Mouse (Mus musculus): Measurements from ENCODE around the gene Epn1. TPM values are rescaled to one million over a fixed set of nuclear protein-coding genes. Genes with fewer than 3 reads are reported as not detected.

Epn1 gene
- polyA plus RNA-seq, 1 experiment from 2014 or later = 59.3 TPM

GRCm38 (mm10) chr7:5081241-5081640, 1.2 kb downstream of the Epn1 start:
- Histone ChIP-seq H3K9ac (ENCODE audit: low read depth, low read length) (peak overlapping the region; percentile 98), H3K27ac (replicated peaks; ENCODE audit: low read depth, low read length) (no peak overlapping the region), H3K9me3 (ENCODE audit: control insufficient read depth, low read length) (no peaks in the 10 kb centered on the region), H3K27me3 (replicated peaks; ENCODE audit: control insufficient read depth, insufficient read depth, low read length) (no peaks in the 10 kb centered on the region), H3K4me2 (ENCODE audit: low read depth, low read length) (peak overlapping the region; percentile 69), H3K36me3 (ENCODE audit: control insufficient read depth, insufficient read depth, low read length) (peaks cover 65% of the 10 kb centered on the region), H3K4me1 (ENCODE audit: control insufficient read depth, insufficient read depth, low read length) (peaks cover 10% of the 10 kb centered on the region; the same call in 1 of the 2 replicates), H3K4me3 (ENCODE audit: low read depth, low read length) (peak overlapping the region; percentile 100)
- DNase-seq (ENCODE audit: low spot score) (no peak), ATAC-seq (ENCODE audit: low read depth) (no peak)
- 72% methylated on average over 6 of the region's 6 CpGs for WGBS

DNA sequence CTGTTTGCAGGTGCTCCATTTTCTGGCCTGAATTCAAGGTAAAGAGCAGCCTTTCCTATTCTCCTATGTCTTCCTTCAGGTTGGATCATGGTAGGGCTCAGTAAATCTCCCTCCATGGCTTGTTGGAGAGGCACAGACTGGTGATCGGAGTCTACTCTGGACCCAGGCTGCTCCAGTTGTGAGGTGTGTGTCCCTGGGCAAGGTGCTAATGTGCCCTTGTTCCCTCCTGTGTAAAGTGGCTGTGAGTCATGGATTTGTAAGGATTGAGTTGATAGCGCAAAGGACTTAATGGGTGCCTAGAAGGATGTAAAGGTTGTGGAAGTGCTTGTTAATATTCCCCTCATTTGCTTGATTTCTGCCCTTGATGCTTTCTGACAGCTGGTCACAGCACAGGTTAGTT, 1.9 kb downstream of the Epn1 start:
- no peak overlapping the region; the same call in 1 of the 2 replicates for H3K9ac ChIP-seq (ENCODE audit: low read depth, low read length)
- 94% methylated on average over 2 of the region's 2 CpGs for WGBS
- no peaks in the 10 kb centered on the region for H3K9me3 ChIP-seq (ENCODE audit: control insufficient read depth, low read length)
- no peak overlapping the region for H3K27ac ChIP-seq (replicated peaks; ENCODE audit: low read depth, low read length)
- no peaks in the 10 kb centered on the region for H3K27me3 ChIP-seq (replicated peaks; ENCODE audit: control insufficient read depth, insufficient read depth, low read length)
- H3K4me3 ChIP-seq (ENCODE audit: low read depth, low read length) = peak overlapping the region; percentile 0; the same call in 1 of the 2 replicates
- H3K36me3 ChIP-seq (ENCODE audit: control insufficient read depth, insufficient read depth, low read length) = peaks cover 64% of the 10 kb centered on the region
- DNase-seq (ENCODE audit: low spot score) (no peak), ATAC-seq (ENCODE audit: low read depth) (no peak)
- H3K4me1 ChIP-seq (ENCODE audit: control insufficient read depth, insufficient read depth, low read length) = peaks cover 10% of the 10 kb centered on the region; the same call in 1 of the 2 replicates
- 0 out of 2 replicates have a peak overlapping the region, but pooled peaks have one; percentile 12 for H3K4me2 ChIP-seq (ENCODE audit: low read depth, low read length)

GRCm38 (mm10) chr7:5083325-5084105, 3.5 kb downstream of the Epn1 start:
- WGBS = 89% methylated on average over 18 of the region's 18 CpGs
- no peaks in the 10 kb centered on the region for H3K9me3 ChIP-seq (ENCODE audit: control insufficient read depth, low read length)
- DNase-seq (ENCODE audit: low spot score) (no peak), ATAC-seq (ENCODE audit: low read depth) (no peak)
- H3K4me2 ChIP-seq (ENCODE audit: low read depth, low read length) = no peak overlapping the region
- no peaks in the 10 kb centered on the region for H3K27me3 ChIP-seq (replicated peaks; ENCODE audit: control insufficient read depth, insufficient read depth, low read length)
- H3K9ac ChIP-seq (ENCODE audit: low read depth, low read length) = no peak overlapping the region
- peaks cover 10% of the 10 kb centered on the region; the same call in 1 of the 2 replicates for H3K4me1 ChIP-seq (ENCODE audit: control insufficient read depth, insufficient read depth, low read length)
- H3K36me3 ChIP-seq (ENCODE audit: control insufficient read depth, insufficient read depth, low read length) = peaks cover 54% of the 10 kb centered on the region
- no peak overlapping the region for H3K27ac ChIP-seq (replicated peaks; ENCODE audit: low read depth, low read length)
- no peak overlapping the region for H3K4me3 ChIP-seq (ENCODE audit: low read depth, low read length)

GRCm38 (mm10) chr7:5085512-5085911, 5.5 kb downstream of the Epn1 start:
- Histone ChIP-seq H3K4me2 (ENCODE audit: low read depth, low read length) (no peak overlapping the region), H3K4me3 (ENCODE audit: low read depth, low read length) (no peak overlapping the region), H3K4me1 (ENCODE audit: control insufficient read depth, insufficient read depth, low read length) (peaks cover 10% of the 10 kb centered on the region; the same call in 1 of the 2 replicates), H3K27me3 (replicated peaks; ENCODE audit: control insufficient read depth, insufficient read depth, low read length) (no peaks in the 10 kb centered on the region), H3K9me3 (ENCODE audit: control insufficient read depth, low read length) (no peaks in the 10 kb centered on the region), H3K36me3 (ENCODE audit: control insufficient read depth, insufficient read depth, low read length) (peaks cover 56% of the 10 kb centered on the region), H3K27ac (replicated peaks; ENCODE audit: low read depth, low read length) (no peak overlapping the region), H3K9ac (ENCODE audit: low read depth, low read length) (no peak overlapping the region)
- no peak for ATAC-seq (ENCODE audit: low read depth)
- DNase-seq (ENCODE audit: low spot score) = no peak
- WGBS = 92% methylated on average over 1 of the region's 1 CpGs

GRCm38 (mm10) chr7:5086921-5087440, 6.9 kb downstream of the Epn1 start:
- WGBS = 87% methylated on average over 5 of the region's 5 CpGs
- ATAC-seq (ENCODE audit: low read depth) (no peak), DNase-seq (ENCODE audit: low spot score) (no peak)
- Histone ChIP-seq H3K4me3 (ENCODE audit: low read depth, low read length) (no peak overlapping the region), H3K27me3 (replicated peaks; ENCODE audit: control insufficient read depth, insufficient read depth, low read length) (no peaks in the 10 kb centered on the region), H3K9me3 (ENCODE audit: control insufficient read depth, low read length) (no peaks in the 10 kb centered on the region), H3K4me2 (ENCODE audit: low read depth, low read length) (no peak overlapping the region), H3K27ac (replicated peaks; ENCODE audit: low read depth, low read length) (no peak overlapping the region), H3K36me3 (ENCODE audit: control insufficient read depth, insufficient read depth, low read length) (peaks cover 68% of the 10 kb centered on the region), H3K4me1 (ENCODE audit: control insufficient read depth, insufficient read depth, low read length) (peaks cover under 1% of the 10 kb centered on the region; the same call in 1 of the 2 replicates), H3K9ac (ENCODE audit: low read depth, low read length) (no peak overlapping the region)

DNA sequence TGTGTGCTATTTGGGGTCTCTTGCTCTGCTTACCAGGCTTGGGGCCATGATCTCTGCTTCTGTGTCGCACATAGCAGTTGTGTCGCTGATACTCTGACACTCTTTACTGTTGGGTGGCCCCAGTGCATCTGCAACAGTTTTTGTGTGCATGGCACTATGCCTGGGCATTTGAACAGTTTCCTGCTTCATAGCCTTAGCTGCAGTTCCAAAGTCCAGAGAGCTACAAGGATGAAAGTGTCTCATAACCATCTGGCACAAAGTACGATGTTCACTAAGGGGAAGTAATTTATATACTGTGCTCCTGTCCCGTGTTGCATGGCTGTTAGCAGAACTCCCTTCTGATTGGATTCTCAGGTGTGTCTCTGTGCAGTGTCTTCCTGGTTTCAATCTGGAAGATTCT, 7.9 kb downstream of the Epn1 start:
- Histone ChIP-seq H3K4me1 (ENCODE audit: control insufficient read depth, insufficient read depth, low read length) (no peaks in the 10 kb centered on the region), H3K27ac (replicated peaks; ENCODE audit: low read depth, low read length) (no peak overlapping the region), H3K4me3 (ENCODE audit: low read depth, low read length) (no peak overlapping the region), H3K9me3 (ENCODE audit: control insufficient read depth, low read length) (no peaks in the 10 kb centered on the region), H3K27me3 (replicated peaks; ENCODE audit: control insufficient read depth, insufficient read depth, low read length) (no peaks in the 10 kb centered on the region), H3K36me3 (ENCODE audit: control insufficient read depth, insufficient read depth, low read length) (peaks cover 74% of the 10 kb centered on the region), H3K9ac (ENCODE audit: low read depth, low read length) (no peak overlapping the region), H3K4me2 (ENCODE audit: low read depth, low read length) (no peak overlapping the region)
- ATAC-seq (ENCODE audit: low read depth) (no peak), DNase-seq (ENCODE audit: low spot score) (no peak)
- WGBS = 72% methylated on average over 4 of the region's 4 CpGs

DNA sequence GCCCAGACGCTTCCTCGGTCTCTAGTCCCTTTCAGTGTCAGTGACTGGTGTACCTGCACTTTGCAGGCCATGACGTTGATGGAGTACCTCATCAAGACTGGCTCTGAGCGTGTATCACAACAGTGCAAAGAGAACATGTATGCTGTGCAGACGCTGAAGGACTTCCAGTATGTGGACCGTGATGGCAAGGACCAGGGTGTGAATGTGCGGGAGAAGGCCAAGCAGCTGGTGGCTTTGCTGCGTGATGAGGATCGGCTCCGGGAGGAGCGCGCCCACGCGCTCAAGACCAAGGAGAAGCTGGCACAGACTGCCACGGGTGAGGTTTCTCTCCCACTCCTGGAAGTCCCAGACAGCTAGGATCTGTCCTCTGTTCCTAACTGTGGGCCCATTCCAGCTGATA, 9.8 kb downstream of the Epn1 start:
- H3K4me3 ChIP-seq (ENCODE audit: low read depth, low read length) = no peak overlapping the region
- peaks cover 76% of the 10 kb centered on the region for H3K36me3 ChIP-seq (ENCODE audit: control insufficient read depth, insufficient read depth, low read length)
- WGBS = 91% methylated on average over 15 of the region's 15 CpGs
- H3K27me3 ChIP-seq (replicated peaks; ENCODE audit: control insufficient read depth, insufficient read depth, low read length) = no peaks in the 10 kb centered on the region
- no peak for DNase-seq (ENCODE audit: low spot score)
- no peak overlapping the region for H3K9ac ChIP-seq (ENCODE audit: low read depth, low read length)
- no peak overlapping the region for H3K27ac ChIP-seq (replicated peaks; ENCODE audit: low read depth, low read length)
- no peak overlapping the region for H3K4me2 ChIP-seq (ENCODE audit: low read depth, low read length)
- H3K9me3 ChIP-seq (ENCODE audit: control insufficient read depth, low read length) = no peaks in the 10 kb centered on the region
- no peak for ATAC-seq (ENCODE audit: low read depth)
- no peaks in the 10 kb centered on the region for H3K4me1 ChIP-seq (ENCODE audit: control insufficient read depth, insufficient read depth, low read length)

DNA sequence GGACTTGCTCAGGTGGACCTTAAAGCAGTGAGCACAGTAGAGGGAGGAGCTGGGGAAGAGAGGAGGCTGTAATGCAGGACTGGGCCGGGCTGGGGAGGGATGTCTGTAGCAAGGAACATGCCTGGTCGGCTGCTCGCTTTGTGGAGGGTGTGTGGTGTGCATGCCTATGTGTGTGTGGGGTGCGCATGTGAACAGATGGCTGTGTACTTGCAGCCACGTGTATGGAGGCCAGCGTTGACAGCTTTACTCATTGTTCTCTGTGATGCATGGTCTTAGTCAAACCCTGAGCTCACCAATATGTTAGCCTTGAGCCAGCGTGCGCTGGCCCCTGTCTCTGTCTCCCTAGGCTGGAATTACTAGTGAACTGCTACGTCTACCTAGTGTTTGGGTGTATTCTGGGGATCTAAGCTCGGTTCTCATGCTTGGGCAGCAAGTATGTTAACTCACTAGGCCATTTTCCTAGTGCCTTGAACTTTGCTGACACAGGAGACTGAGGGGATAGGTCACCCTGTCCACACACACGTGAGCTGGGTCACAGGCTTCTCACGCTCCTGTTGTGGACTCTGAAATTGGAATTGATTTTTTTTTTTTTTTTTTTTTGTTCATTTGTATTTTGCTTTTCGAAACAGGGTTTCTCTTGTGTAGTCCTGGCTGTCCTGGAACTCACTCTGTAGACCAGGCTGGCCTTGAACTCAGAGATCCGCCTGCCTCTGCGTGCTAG, 11.1 kb downstream of the Epn1 start:
- Histone ChIP-seq H3K9ac (ENCODE audit: low read depth, low read length) (no peak overlapping the region), H3K4me2 (ENCODE audit: low read depth, low read length) (no peak overlapping the region), H3K36me3 (ENCODE audit: control insufficient read depth, insufficient read depth, low read length) (peaks cover 78% of the 10 kb centered on the region), H3K27ac (replicated peaks; ENCODE audit: low read depth, low read length) (no peak overlapping the region), H3K4me3 (ENCODE audit: low read depth, low read length) (no peak overlapping the region), H3K9me3 (ENCODE audit: control insufficient read depth, low read length) (no peaks in the 10 kb centered on the region), H3K27me3 (replicated peaks; ENCODE audit: control insufficient read depth, insufficient read depth, low read length) (no peaks in the 10 kb centered on the region), H3K4me1 (ENCODE audit: control insufficient read depth, insufficient read depth, low read length) (no peaks in the 10 kb centered on the region)
- 93% methylated on average over 15 of the region's 15 CpGs for WGBS
- DNase-seq (ENCODE audit: low spot score) = no peak
- ATAC-seq (ENCODE audit: low read depth) = no peak
